Mouse (Mus musculus) gastrocnemius, adult 2 months (tissue): ENCODE data around the gene Npc1l1. TPM values are rescaled to one million over a fixed set of nuclear protein-coding genes. Genes with fewer than 3 reads are reported as not detected.
A peak's percentile ranks its signal among the peaks of the same experiment; 100 is the strongest.

Experiments used
- DNase-seq: peaks from one replicate; pipeline ENCODE4 v3.0.0; 2022
- H3K27ac ChIP-seq: fragments of 200-600 bp; 2 replicates; pipeline ENCODE4 v1.8.1; 2022; ENCODE audit warnings: mild to moderate bottlenecking
- H3K4me3 ChIP-seq: fragments of 200-600 bp; 2 replicates; pipeline ENCODE4 v1.8.1; 2022; ENCODE audit warnings: mild to moderate bottlenecking, moderate library complexity
- CTCF ChIP-seq: fragments of 200-600 bp; IDR thresholded peaks from 2 replicates; pipeline ENCODE4 v1.8.1; 2022; ENCODE audit warnings: antibody characterized with exemption, mild to moderate bottlenecking, moderate library complexity
- intact Hi-C: fragments of 180-260 bp; cut with DNase I; formaldehyde crosslinking; loops from one replicate; pipeline ENCODE4 v1.15.1; 2025
- total RNA-seq, 2 experiments: library from RNA; stranded (reverse); gene quantifications; 2 replicates each; pipeline ENCODE4 v1.2.3; 2021

The Npc1l1 gene
- total RNA-seq, 2 experiments from 2014 or later, result 0.31 to 0.36 TPM

- Histone ChIP-seq H3K27ac (no peak overlapping the region), H3K4me3 (no peak overlapping the region)
- no peak for DNase-seq
- intact Hi-C loops, result no loop called here
- no peak for TF ChIP-seq CTCF
These were observed 22.3 kb upstream of the Npc1l1 start for GRCm38 (mm10) chr11:6252248-6252647.

- H3K4me3 ChIP-seq, result no peak overlapping the region
- intact Hi-C loops, result no loop called here
- no peak overlapping the region for H3K27ac ChIP-seq
- DNase-seq, result no peak
- no peak for TF ChIP-seq CTCF
These were observed 14.8 kb upstream of the Npc1l1 start for GRCm38 (mm10) chr11:6244707-6245106.

GRCm38 (mm10) chr11:6233025-6233424 is 3.1 kb upstream of the Npc1l1 start:
- no peak for TF ChIP-seq CTCF
- no peak for DNase-seq
- no peak overlapping the region for H3K4me3 ChIP-seq
- intact Hi-C loops, result no loop called here
- no peak overlapping the region for H3K27ac ChIP-seq

- intact Hi-C loops, result no loop called here
- no peak overlapping the region for H3K4me3 ChIP-seq
- TF ChIP-seq CTCF, result no peak
- no peak overlapping the region for H3K27ac ChIP-seq
- no peak for DNase-seq
These were observed 5.3 kb downstream of the Npc1l1 start for GRCm38 (mm10) chr11:6224541-6225229.

GRCm38 (mm10) chr11:6222187-6222586 is 7.8 kb downstream of the Npc1l1 start:
- Histone ChIP-seq H3K4me3 (no peak overlapping the region), H3K27ac (no peak overlapping the region)
- TF ChIP-seq CTCF, result no peak
- intact Hi-C loops, result no loop called here
- no peak for DNase-seq

- H3K27ac ChIP-seq, result no peak overlapping the region
- H3K4me3 ChIP-seq, result no peak overlapping the region
- DNase-seq, result no peak
- TF ChIP-seq CTCF, result no peak
- intact Hi-C loops, result no loop called here
These were observed 10.0 kb downstream of the Npc1l1 start for GRCm38 (mm10) chr11:6219967-6220366.

- DNase-seq, result no peak
- no peak for TF ChIP-seq CTCF
- Histone ChIP-seq H3K27ac (no peak overlapping the region), H3K4me3 (no peak overlapping the region)
- intact Hi-C loops, result no loop called here
These were observed 11.6 kb downstream of the Npc1l1 start for GRCm38 (mm10) chr11:6218189-6218896.

- no peak for DNase-seq
- no peak for TF ChIP-seq CTCF
- H3K27ac ChIP-seq, result no peak overlapping the region
- no peak overlapping the region for H3K4me3 ChIP-seq
- intact Hi-C loops, result no loop called here
These were observed 13.1 kb downstream of the Npc1l1 start for GRCm38 (mm10) chr11:6216834-6217233.

- no peak overlapping the region for H3K4me3 ChIP-seq
- DNase-seq, result no peak
- intact Hi-C loops, result no loop called here
- no peak for TF ChIP-seq CTCF
- no peak overlapping the region for H3K27ac ChIP-seq
These were observed 21.8 kb downstream of the Npc1l1 start for GRCm38 (mm10) chr11:6208158-6208557.

- intact Hi-C loops, result no loop called here
- no peak overlapping the region for H3K4me3 ChIP-seq
- DNase-seq, result no peak
- TF ChIP-seq CTCF, result no peak
- H3K27ac ChIP-seq, result no peak overlapping the region
These were observed 22.9 kb downstream of the Npc1l1 start for GRCm38 (mm10) chr11:6207090-6207489.

GRCm38 (mm10) chr11:6200570-6200969 is 29.4 kb downstream of the Npc1l1 start:
- no peak for TF ChIP-seq CTCF
- Histone ChIP-seq H3K4me3 (peak overlapping the region; percentile 87), H3K27ac (peak overlapping the region; percentile 100)
- no peak for DNase-seq
- intact Hi-C loops, result loop anchor here (2.0 kb wide), 1 partner anchor 66 kb away; the partner anchor contains the start of gene Ddx56

GRCm38 (mm10) chr11:6200087-6200569 is 29.8 kb downstream of the Npc1l1 start, which contains the start of gene Nudcd3:
Gene Nudcd3, minus strand, starts transcription at chr11:6200415.
- Histone ChIP-seq H3K4me3 (peak within 1 kb of the TSS; percentile 87), H3K27ac (peak within 1 kb of the TSS; percentile 100)
- intact Hi-C loops, result loop anchor here (2.0 kb wide), 1 partner anchor 67 kb away; the partner anchor contains the start of gene Ddx56
- DNase-seq, result peak; percentile 93
- TF ChIP-seq CTCF, result no peak

GRCm38 (mm10) chr11:6199410-6200086 is 30.4 kb downstream of the Npc1l1 start, which contains the start of gene A730071L15Rik:
Gene A730071L15Rik, plus strand, starts transcription at chr11:6200029.
- TF ChIP-seq CTCF, result no peak
- H3K27ac ChIP-seq, result peak within 1 kb of the TSS; percentile 100
- intact Hi-C loops, result loop anchor here (2.0 kb wide), 1 partner anchor 67 kb away; the partner anchor contains the start of gene Ddx56
- no peak for DNase-seq
- H3K4me3 ChIP-seq, result peak within 1 kb of the TSS; percentile 87
